18 mouse cellular contexts compared by ENCODE assay signal in genomic region chr3:89490790-89491189, GRCm38 (mm10). TPM values are rescaled to one million over a fixed set of nuclear protein-coding genes. Genes with fewer than 3 reads are reported as not detected.
DNase-seq lines count a peak whose midpoint lies in the region; ATAC-seq and TF ChIP-seq lines count a peak whose summit lies in the region.
"Had no signal": no experiment of that assay in that cellular context is flagged by ENCODE, and none has a peak within 500 bp of the region (broad histone marks: within the 10 kb centered on the region; RNA-seq: fewer than 3 reads in every experiment).

No protein-coding gene starts in this region.

- 91% methylated on average over 3 of the region's 3 CpGs for WGBS in lung, embryonic 14.5 days
- 92% methylated on average over 3 of the region's 3 CpGs for WGBS in stomach, postnatal 0 days

- peak; percentile 35 for DNase-seq in CD4-positive, CD25-positive, alpha-beta regulatory T cell, adult 2 months (ENCODE audit: low read depth, low spot score)
- no peak for DNase-seq in lung, embryonic 14.5 days
- DNase-seq in lung, postnatal 10 days: no peak
- peak; percentile 21 for DNase-seq in NIH3T3 (ENCODE audit: low read depth)
- no peak for DNase-seq in stomach, postnatal 0 days (ENCODE audit: low spot score)
- DNase-seq in gastrocnemius, adult 8-10 months (ENCODE audit: low spot score in 2 of 2): no peak
- no peak for DNase-seq in left cerebral cortex, adult 9 months (ENCODE audit: low spot score in 2 of 2)
- DNase-seq: adrenal gland, postnatal 14 days; cerebellum, adult 2 months; heart, adult 18-20 months; kidney, postnatal 10 days; right cerebral cortex, adult 18-20 months had no signal

- H3K9me3 ChIP-seq in lung, embryonic 14.5 days (ENCODE audit: low read depth, low read length): no peaks in the 10 kb centered on the region
- no peaks in the 10 kb centered on the region for H3K9me3 ChIP-seq in stomach, postnatal 0 days (ENCODE audit: control insufficient read depth, low read length)
- H3K9me3 ChIP-seq: embryonic facial prominence, embryonic 12.5 days; forebrain, embryonic 15.5 days; hindbrain, embryonic 10.5 days; stomach, embryonic 15.5 days had no signal

- H3K27me3 ChIP-seq in lung, embryonic 14.5 days (ENCODE audit: insufficient read depth, low read length): no peaks in the 10 kb centered on the region
- H3K27me3 ChIP-seq in stomach, postnatal 0 days (ENCODE audit: control insufficient read depth, insufficient read depth, low read length): no peaks in the 10 kb centered on the region
- H3K27me3 ChIP-seq: embryonic facial prominence, embryonic 12.5 days; forebrain, embryonic 15.5 days; stomach, embryonic 15.5 days had no signal

- no peaks in the 10 kb centered on the region for H3K36me3 ChIP-seq in lung, embryonic 14.5 days (ENCODE audit: insufficient read depth)
- H3K36me3 ChIP-seq in stomach, postnatal 0 days (ENCODE audit: control insufficient read depth, insufficient read depth, low read length): no peaks in the 10 kb centered on the region
- H3K36me3 ChIP-seq: embryonic facial prominence, embryonic 12.5 days; forebrain, embryonic 15.5 days; hindbrain, embryonic 10.5 days; stomach, embryonic 15.5 days had no signal

- TF ChIP-seq CTCF in lung, embryonic 14.5 days (IDR thresholded peaks at IDR 0.05; ENCODE audit: low read depth): peak; percentile 32
- peak; percentile 30 for TF ChIP-seq CTCF in stomach, postnatal 0 days (IDR thresholded peaks at IDR 0.05; ENCODE audit: low read depth)

- TF ChIP-seq EP300 in stomach, postnatal 0 days (optimal IDR thresholded peaks at IDR 0.05): no peak

- ATAC-seq in CD4-positive, CD25-positive, alpha-beta regulatory T cell, adult 4 months: no peak
- ATAC-seq in lung, embryonic 14.5 days (ENCODE audit: insufficient read depth): no peak
- no peak for ATAC-seq in stomach, postnatal 0 days (ENCODE audit: low FRiP score, low TSS enrichment)
- ATAC-seq: forebrain, embryonic 15.5 days had no signal

- no peak overlapping the region for H3K27ac ChIP-seq in lung, embryonic 14.5 days (ENCODE audit: low read depth)
- no peak overlapping the region for H3K27ac ChIP-seq in stomach, postnatal 0 days (replicated peaks)
- H3K27ac ChIP-seq: embryonic facial prominence, embryonic 12.5 days; forebrain, embryonic 15.5 days; stomach, embryonic 15.5 days had no signal

- H3K4me2 ChIP-seq in lung, embryonic 14.5 days: no peak overlapping the region
- H3K4me2 ChIP-seq in stomach, postnatal 0 days (replicated peaks; ENCODE audit: low read depth): no peak overlapping the region
- H3K4me2 ChIP-seq: embryonic facial prominence, embryonic 12.5 days; forebrain, embryonic 15.5 days; stomach, embryonic 15.5 days had no signal

- H3K4me3 ChIP-seq in lung, embryonic 14.5 days (ENCODE audit: low read depth, low read length): no peak overlapping the region
- H3K4me3 ChIP-seq in stomach, postnatal 0 days (ENCODE audit: low read depth, low read length): no peak overlapping the region
- H3K4me3 ChIP-seq: embryonic facial prominence, embryonic 12.5 days; forebrain, embryonic 15.5 days; hindbrain, embryonic 10.5 days; stomach, embryonic 15.5 days had no signal

- H3K9ac ChIP-seq in lung, embryonic 14.5 days: no peak overlapping the region
- H3K9ac ChIP-seq in stomach, postnatal 0 days (ENCODE audit: low read length): no peak overlapping the region
- H3K9ac ChIP-seq: embryonic facial prominence, embryonic 12.5 days; forebrain, embryonic 15.5 days; stomach, embryonic 15.5 days had no signal

- no peaks in the 10 kb centered on the region for H3K4me1 ChIP-seq in lung, embryonic 14.5 days (ENCODE audit: insufficient read depth)
- no peaks in the 10 kb centered on the region for H3K4me1 ChIP-seq in stomach, postnatal 0 days (replicated peaks; ENCODE audit: control insufficient read depth, insufficient read depth)
- H3K4me1 ChIP-seq: forebrain, embryonic 15.5 days; stomach, embryonic 15.5 days had no signal

RNA-seq across cellular contexts. Expression of gene Kcnn3, which starts 29.2 kb away (rescaled TPM):
- polyA plus RNA-seq in CD4-positive, CD25-positive, alpha-beta regulatory T cell, adult 4 months (2017; shearing (Covaris generic)): not detected
- 1.0 TPM in 2 replicates for polyA plus RNA-seq in lung, embryonic 14.5 days (2014; fragmentation: Nextera tagmentation; extraction: Ambion mirVana)
- polyA plus RNA-seq in stomach, postnatal 0 days (2015; fragmentation: Nextera tagmentation; extraction: Ambion mirVana): 4.5 and 5.3 TPM in 2 replicates
- 1 to 10 TPM; 1.3 to 2.3 (median 1.8) TPM for total RNA-seq in gastrocnemius, adult 8-10 months (2022)
- total RNA-seq: megakaryocyte-erythroid progenitor cell, adult 5-6 weeks had no signal

RNA-seq across cellular contexts. Expression of gene Pmvk, which starts 36.4 kb away (rescaled TPM):
- polyA plus RNA-seq in CD4-positive, CD25-positive, alpha-beta regulatory T cell, adult 4 months (2017; shearing (Covaris generic)): 10 to 100 TPM; 29.8 to 46.0 TPM
- polyA plus RNA-seq in lung, embryonic 14.5 days (2014; fragmentation: Nextera tagmentation; extraction: Ambion mirVana): 46.2 and 48.0 TPM in 2 replicates
- polyA plus RNA-seq in stomach, postnatal 0 days (2015; fragmentation: Nextera tagmentation; extraction: Ambion mirVana): 49.7 and 55.0 TPM in 2 replicates
- total RNA-seq in gastrocnemius, adult 8-10 months (2022): 1 to 10 TPM; 4.8 to 8.6 (median 6.6) TPM

RNA-seq across cellular contexts. Expression of gene Pbxip1, which starts 54.3 kb away (rescaled TPM):
- 10 to 100 TPM; 41.4 to 52.4 TPM for polyA plus RNA-seq in CD4-positive, CD25-positive, alpha-beta regulatory T cell, adult 4 months (2017; shearing (Covaris generic))
- polyA plus RNA-seq in lung, embryonic 14.5 days (2014; fragmentation: Nextera tagmentation; extraction: Ambion mirVana): 13.6 and 14.7 TPM in 2 replicates
- polyA plus RNA-seq in stomach, postnatal 0 days (2015; fragmentation: Nextera tagmentation; extraction: Ambion mirVana): 48.4 and 48.6 TPM in 2 replicates
- total RNA-seq in gastrocnemius, adult 8-10 months (2022): 100 to 1,000 TPM; 248 to 302 (median 260) TPM

Comparison
In these comparisons a context has a peak if more than half of its experiments do, and no peak if none do; other contexts are left out.
1. DNase-seq: peak in CD4-positive, CD25-positive, alpha-beta regulatory T cell, adult 2 months (single experiment) and NIH3T3 (single experiment); none in lung, embryonic 14.5 days (single experiment), lung, postnatal 10 days (single experiment), stomach, postnatal 0 days (single experiment), gastrocnemius, adult 8-10 months (0 of 2) and left cerebral cortex, adult 9 months (0 of 2).